Mouse (Mus musculus): Measurements from ENCODE around the gene Cd3e. TPM values are rescaled to one million over a fixed set of nuclear protein-coding genes. Genes with fewer than 3 reads are reported as not detected.

The Cd3e gene
- 1 to 10 TPM; 3.1 to 4.5 TPM for total RNA-seq (2023)

DNA sequence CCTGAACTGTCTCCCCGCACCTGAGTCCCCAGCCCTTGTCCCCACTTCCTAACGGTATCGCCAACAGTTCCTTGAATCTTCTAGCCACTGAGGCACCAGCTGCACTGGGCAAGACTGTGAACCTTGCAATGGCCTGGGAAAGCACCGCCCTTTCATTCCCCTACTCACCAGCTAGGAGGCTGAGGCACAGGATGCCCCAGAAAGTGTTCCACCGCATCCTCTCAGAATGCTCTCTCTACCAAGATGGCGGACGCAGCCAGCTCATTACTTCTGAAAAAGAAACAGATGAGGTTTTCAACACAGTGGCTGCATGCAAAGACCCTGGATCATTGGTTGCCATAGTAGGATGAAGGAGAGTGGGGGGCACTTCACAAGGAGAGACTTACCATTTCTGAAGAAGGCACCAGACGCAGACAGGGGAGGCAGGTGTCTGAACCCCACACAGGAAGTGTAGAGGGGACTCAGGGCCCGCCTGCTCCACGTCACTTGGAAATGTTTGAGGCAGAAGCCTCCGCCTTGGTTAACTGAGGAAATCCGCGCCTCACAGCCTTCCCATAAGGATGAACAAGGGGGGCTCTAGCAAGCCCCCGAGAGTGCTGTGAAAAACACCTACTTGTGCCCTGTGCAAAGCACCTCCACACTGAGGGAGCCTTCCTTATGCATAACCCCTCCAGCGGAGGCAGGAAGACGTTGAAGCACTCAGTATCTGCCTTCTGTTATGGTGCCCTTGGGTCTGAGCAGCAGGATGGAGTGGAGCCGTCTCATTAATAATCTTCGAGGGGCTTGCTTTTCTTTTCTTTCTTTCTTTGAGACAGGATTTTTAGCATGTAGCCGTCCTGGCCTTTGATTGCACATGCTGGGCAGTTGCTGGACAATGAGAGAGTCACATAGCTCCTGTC is at the start of gene Cd3e:
Cd3e (minus strand) TSS at position 448 of the 899 bp plus-strand sequence.

DNA sequence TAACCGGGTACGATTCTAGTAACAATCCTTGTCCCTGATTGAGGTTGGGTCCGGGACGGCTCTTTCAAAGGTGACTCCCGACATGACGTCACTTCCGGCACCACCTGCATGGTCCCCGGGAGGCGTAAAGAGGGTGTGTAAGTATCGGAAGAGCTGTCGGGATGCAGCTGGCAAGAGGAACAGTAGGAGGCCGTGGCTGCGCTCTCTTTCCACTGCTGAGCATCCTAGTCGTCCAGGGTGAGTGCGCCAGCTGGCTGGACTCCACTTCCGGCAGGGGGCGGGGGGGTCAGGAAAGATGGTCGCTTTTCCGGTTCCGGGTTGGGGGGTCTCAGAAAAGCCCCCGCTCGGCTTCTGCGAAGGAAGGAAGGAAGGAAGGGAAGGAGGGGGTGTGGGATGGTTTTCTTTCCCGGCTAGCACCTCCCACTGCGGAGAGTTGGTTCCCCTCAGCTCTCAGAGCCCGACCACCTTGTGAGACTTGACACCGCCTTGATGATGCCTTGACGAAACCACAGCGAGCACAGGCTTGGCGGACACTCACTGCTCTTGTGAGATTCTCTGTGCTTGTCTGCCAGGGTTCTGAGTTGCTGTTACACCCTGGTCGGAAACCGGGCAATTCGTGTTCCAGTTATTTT is 45.8 kb upstream of the Cd3e start, which contains the start of gene Mpzl3:
Mpzl3 (plus strand) TSS at position 105 of the 632 bp plus-strand sequence.

DNA sequence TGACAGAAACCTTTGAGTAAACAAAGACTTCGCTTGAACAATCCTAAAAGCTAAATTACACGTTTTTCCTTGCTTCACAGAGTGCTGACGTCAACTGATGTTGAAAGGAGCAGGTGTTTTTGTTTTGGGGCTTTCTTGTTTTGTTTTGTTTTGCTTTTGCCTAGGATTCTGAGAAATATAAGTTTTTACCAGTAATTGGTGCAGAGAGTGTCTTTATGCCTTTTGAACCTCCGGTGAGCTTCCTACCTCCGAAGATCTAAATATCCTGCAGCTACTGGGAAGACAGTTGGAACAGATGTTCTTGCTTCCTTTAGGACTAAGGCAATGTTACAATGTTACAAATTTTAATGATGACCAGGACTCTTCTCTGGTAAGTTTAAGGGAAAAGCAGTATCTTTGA is 30.1 kb upstream of the Cd3e start, which contains the start of gene Mpzl2:
Mpzl2 (plus strand) TSS at position 301 of the 400 bp plus-strand sequence.

DNA sequence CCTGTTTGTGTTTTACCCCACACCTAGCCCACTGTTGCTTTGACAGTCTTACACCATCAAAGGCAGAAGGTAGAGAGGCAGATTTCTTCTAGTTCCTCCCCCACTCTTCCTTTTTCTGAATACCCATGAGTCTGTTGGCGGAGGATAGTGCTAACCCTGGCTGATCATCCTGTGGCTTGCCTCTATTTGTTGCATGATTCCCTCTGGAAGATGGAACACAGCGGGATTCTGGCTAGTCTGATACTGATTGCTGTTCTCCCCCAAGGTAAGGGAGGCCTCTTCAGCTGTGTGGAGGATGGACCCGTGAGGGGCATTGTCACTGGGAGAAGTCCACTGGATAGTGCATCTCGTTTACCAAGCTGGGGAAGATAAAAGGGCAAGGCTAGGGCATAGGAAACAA is 27.8 kb downstream of the Cd3e start, which contains the start of gene Cd3d:
Cd3d (plus strand) TSS at position 111 of the 400 bp plus-strand sequence.

DNA sequence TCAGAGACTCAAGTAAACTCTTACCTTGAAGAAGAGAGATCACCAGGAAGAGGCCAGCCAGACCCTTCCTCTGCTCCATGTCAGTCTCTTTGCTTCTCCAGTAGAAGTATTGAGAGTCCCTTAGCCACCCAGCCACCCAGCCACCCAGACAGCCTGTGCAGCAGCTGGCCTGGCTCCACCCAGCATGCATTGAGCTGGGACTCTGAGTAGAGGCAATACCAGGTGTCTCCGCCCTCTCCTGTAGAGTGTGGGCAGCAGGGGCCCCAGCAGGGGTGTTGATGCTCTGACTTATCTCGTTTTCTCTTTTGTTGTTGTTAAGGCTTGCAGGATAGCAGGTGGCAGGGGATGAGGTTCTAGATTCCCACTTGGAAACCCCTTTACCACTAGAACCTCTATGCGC is 29.2 kb downstream of the Cd3e start, which contains the start of gene Cd3g:
Cd3g (minus strand) TSS at position 190 of the 400 bp plus-strand sequence.

DNA sequence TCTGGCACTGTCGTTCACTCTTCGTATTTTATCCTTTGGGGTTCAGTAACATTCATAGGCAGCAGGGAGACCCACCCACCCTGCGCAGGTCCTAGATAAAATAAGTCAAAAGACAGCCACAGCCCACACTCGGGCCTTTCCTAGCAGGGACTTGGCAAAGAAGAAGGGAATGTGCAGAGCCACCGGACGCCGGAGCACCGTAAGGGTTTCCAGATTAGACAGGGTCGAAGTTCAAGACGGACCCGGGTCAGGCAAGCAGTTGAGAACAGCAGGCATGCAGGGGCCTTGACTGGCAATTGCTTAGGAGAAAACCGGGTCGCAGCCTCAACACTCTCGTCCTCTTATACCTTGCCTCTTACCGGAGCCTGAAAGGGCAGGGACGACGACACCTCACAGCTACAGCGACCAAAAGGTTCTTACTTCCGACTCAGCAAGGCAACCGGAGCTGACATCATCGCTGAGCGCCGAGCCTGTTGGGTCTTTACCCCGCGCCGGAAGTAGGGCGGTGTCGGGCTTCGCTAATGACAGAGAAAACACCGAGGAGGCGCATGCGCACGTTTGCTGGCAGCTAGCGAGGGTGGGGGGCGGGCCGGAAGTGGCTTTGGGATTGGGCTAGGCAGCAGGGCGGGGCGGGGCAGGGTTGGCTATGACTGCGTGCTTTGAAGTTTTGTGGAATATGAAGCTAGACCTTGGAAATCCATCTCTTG is 44.1 kb downstream of the Cd3e start, which contains the start of gene Ube4a:
Ube4a (minus strand) TSS at position 475 of the 707 bp plus-strand sequence.

Other genes starting within 250 kb of the Cd3e start
- 100 to 1,000 TPM; 125 to 130 TPM for gene Arcn1, start 241.8 kb downstream of the Cd3e start, total RNA-seq (2023)
- gene Ift46, start 241.7 kb downstream of the Cd3e start, total RNA-seq (2023): 10 to 100 TPM; 37.6 to 48.1 TPM
- gene Tmem25, start 210.3 kb downstream of the Cd3e start, total RNA-seq (2023): 1 to 10 TPM in 1 of 2 experiments, under 1 TPM in 1; 0.70 to 1.2 TPM
- 1 to 10 TPM in 1 of 2 experiments, under 1 TPM in 1; 0.82 to 1.5 TPM for gene Ttc36, start 206.6 kb downstream of the Cd3e start, total RNA-seq (2023)
- gene Kmt2a, start 128.3 kb downstream of the Cd3e start, total RNA-seq (2023): 10 to 100 TPM; 52.0 to 56.5 TPM
- 100 to 1,000 TPM; 209 to 218 TPM for gene Atp5l, start 88.9 kb downstream of the Cd3e start, total RNA-seq (2023)
- 10 to 100 TPM; 79.7 to 83.3 TPM for gene Ube4a, start 44.0 kb downstream of the Cd3e start, total RNA-seq (2023)
- 1 to 10 TPM; 3.2 to 4.6 TPM for gene Cd3g, start 29.2 kb downstream of the Cd3e start, total RNA-seq (2023)
- 1 to 10 TPM; 2.6 to 3.8 TPM for gene Cd3d, start 27.8 kb downstream of the Cd3e start, total RNA-seq (2023)
- not detected for gene Mpzl2, start 30.2 kb upstream of the Cd3e start, total RNA-seq (2023)
- 1 to 10 TPM; 1.7 to 2.0 TPM for gene Mpzl3, start 45.6 kb upstream of the Cd3e start, total RNA-seq (2023)
- gene Jaml, start 69.6 kb upstream of the Cd3e start, total RNA-seq (2023): 10 to 100 TPM; 18.4 to 18.5 TPM
- gene Scn2b, start 108.2 kb upstream of the Cd3e start, total RNA-seq (2023): 1 to 10 TPM; 1.2 to 1.7 TPM
- under 1 TPM; 0.13 to 0.24 TPM for gene Scn4b, start 128.8 kb upstream of the Cd3e start, total RNA-seq (2023)
- gene BC049352, start 172.4 kb upstream of the Cd3e start, total RNA-seq (2023): 1 to 10 TPM; 1.2 to 1.6 TPM
- under 1 TPM; 0.37 to 0.61 TPM for gene Tmprss4, start 194.5 kb upstream of the Cd3e start, total RNA-seq (2023)